In the genomic region with DNA sequence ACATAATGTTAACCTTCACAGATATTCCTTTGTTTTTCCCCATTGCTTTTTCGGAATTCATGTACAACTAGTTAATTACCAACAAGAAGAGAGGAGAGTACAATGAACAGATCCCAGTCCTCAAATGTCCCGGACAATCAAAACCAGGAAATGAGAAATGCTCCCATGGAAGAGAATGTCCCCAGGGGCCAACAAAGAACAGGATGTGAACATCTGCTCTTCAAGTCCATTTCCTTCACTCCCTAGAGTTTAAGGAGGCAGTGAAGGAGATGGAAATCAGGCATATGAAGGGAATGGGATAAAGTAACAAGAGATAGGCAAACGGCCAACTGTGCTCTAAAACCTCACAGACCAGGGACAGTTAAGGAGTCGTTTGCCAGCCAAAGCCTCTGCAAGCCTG, we compare ENCODE assay signal across 12 mouse cellular contexts. TPM values are rescaled to one million over a fixed set of nuclear protein-coding genes. Genes with fewer than 3 reads are reported as not detected.
DNase-seq lines count a peak whose midpoint lies in the region; ATAC-seq lines count a peak whose summit lies in the region.
"Had no signal": no experiment of that assay in that cellular context is flagged by ENCODE, and none has a peak within 500 bp of the region (broad histone marks: within the 10 kb centered on the region; RNA-seq: fewer than 3 reads in every experiment).

No protein-coding gene starts in this region.

- no peak for ATAC-seq in heart, embryonic 12.5 days (ENCODE audit: insufficient number of reproducible peaks, low FRiP score)
- no peak for ATAC-seq in heart, embryonic 13.5 days (ENCODE audit: extremely low read depth, insufficient number of reproducible peaks, low FRiP score, low TSS enrichment)
- ATAC-seq in forebrain, embryonic 14.5 days = no peak
- ATAC-seq: liver, postnatal 0 days had no signal

- no peak overlapping the region for H3K4me3 ChIP-seq in heart, embryonic 12.5 days
- H3K4me3 ChIP-seq in heart, embryonic 13.5 days = no peak overlapping the region
- no peak overlapping the region for H3K4me3 ChIP-seq in forebrain, embryonic 14.5 days (ENCODE audit: low read depth, low read length)
- H3K4me3 ChIP-seq: embryonic facial prominence, embryonic 15.5 days had no signal

- H3K9me3 ChIP-seq in heart, embryonic 12.5 days (replicated peaks) = no peaks in the 10 kb centered on the region
- no peaks in the 10 kb centered on the region for H3K9me3 ChIP-seq in heart, embryonic 13.5 days
- no peaks in the 10 kb centered on the region for H3K9me3 ChIP-seq in forebrain, embryonic 14.5 days (replicated peaks; ENCODE audit: control insufficient read depth, low read length)
- H3K9me3 ChIP-seq: embryonic facial prominence, embryonic 15.5 days had no signal

- no peaks in the 10 kb centered on the region for H3K36me3 ChIP-seq in heart, embryonic 12.5 days
- H3K36me3 ChIP-seq in heart, embryonic 13.5 days = no peaks in the 10 kb centered on the region
- H3K36me3 ChIP-seq in forebrain, embryonic 14.5 days (ENCODE audit: control insufficient read depth, insufficient read depth, low read length) = no peaks in the 10 kb centered on the region
- H3K36me3 ChIP-seq: embryonic facial prominence, embryonic 15.5 days had no signal

- H3K4me1 ChIP-seq in heart, embryonic 12.5 days (replicated peaks) = peaks cover 30% of the 10 kb centered on the region
- peaks cover 35% of the 10 kb centered on the region for H3K4me1 ChIP-seq in heart, embryonic 13.5 days
- H3K4me1 ChIP-seq in forebrain, embryonic 14.5 days (ENCODE audit: control insufficient read depth, insufficient read depth, low read length) = peaks cover 5% of the 10 kb centered on the region; the same call in 1 of the 2 replicates

- H3K9ac ChIP-seq in heart, embryonic 12.5 days = no peak overlapping the region
- no peak overlapping the region for H3K9ac ChIP-seq in heart, embryonic 13.5 days
- H3K9ac ChIP-seq in forebrain, embryonic 14.5 days (ENCODE audit: low read length) = no peak overlapping the region
- H3K9ac ChIP-seq: embryonic facial prominence, embryonic 15.5 days; liver, postnatal 0 days had no signal

- no peak overlapping the region for H3K4me2 ChIP-seq in heart, embryonic 12.5 days
- 0 out of 2 replicates have a peak overlapping the region, but pooled peaks have one; percentile 13 for H3K4me2 ChIP-seq in heart, embryonic 13.5 days
- no peak overlapping the region for H3K4me2 ChIP-seq in forebrain, embryonic 14.5 days (ENCODE audit: low read length)
- H3K4me2 ChIP-seq: embryonic facial prominence, embryonic 15.5 days had no signal

- H3K27me3 ChIP-seq in heart, embryonic 12.5 days (replicated peaks) = no peaks in the 10 kb centered on the region
- no peaks in the 10 kb centered on the region for H3K27me3 ChIP-seq in heart, embryonic 13.5 days (replicated peaks)
- H3K27me3 ChIP-seq in forebrain, embryonic 14.5 days (replicated peaks; ENCODE audit: control insufficient read depth, insufficient read depth, low read length) = no peaks in the 10 kb centered on the region
- H3K27me3 ChIP-seq: embryonic facial prominence, embryonic 15.5 days had no signal

- 23% methylated on average over 4 of the region's 4 CpGs for WGBS in heart, embryonic 12.5 days
- 31% methylated on average over 4 of the region's 4 CpGs for WGBS in heart, embryonic 13.5 days
- 49% methylated on average over 4 of the region's 4 CpGs for WGBS in forebrain, embryonic 14.5 days

- peak; percentile 68 to 73 for DNase-seq in heart, adult 18-20 months
- peak; percentile 95 for DNase-seq in Muller cell, postnatal 12 days (ENCODE audit: inconsistent ontology term)
- peak; percentile 30 to 58 for DNase-seq in kidney, postnatal 36 days
- DNase-seq in urinary bladder, adult 2 months (ENCODE audit: low spot score) = no peak
- DNase-seq in cerebellum, postnatal 4 days (ENCODE audit: low spot score in 2 of 2) = no peak
- DNase-seq in forebrain, embryonic 14.5 days (ENCODE audit: low spot score) = no peak
- DNase-seq: adrenal gland, postnatal 10 days; liver, postnatal 0 days; right cerebral cortex, adult 18-20 months had no signal

- no peak overlapping the region for H3K27ac ChIP-seq in heart, embryonic 12.5 days (ENCODE audit: poor library complexity, severe bottlenecking)
- 0 out of 2 replicates have a peak overlapping the region, but pooled peaks have one; percentile 45 for H3K27ac ChIP-seq in heart, embryonic 13.5 days (replicated peaks)
- no peak overlapping the region for H3K27ac ChIP-seq in forebrain, embryonic 14.5 days (ENCODE audit: low read depth, low read length)
- H3K27ac ChIP-seq: embryonic facial prominence, embryonic 15.5 days had no signal

RNA-seq across cellular contexts. Expression of a gene that starts 53.3 kb away (rescaled TPM):
- total RNA-seq in heart, adult 18-20 months (2021) = 10 to 100 TPM; 33.5 to 36.7 TPM
- 14.4 and 21.0 TPM in 2 replicates for polyA plus RNA-seq in heart, embryonic 12.5 days (2016; fragmentation: Nextera tagmentation; extraction: Ambion mirVana)
- polyA plus RNA-seq in heart, embryonic 13.5 days (2015; fragmentation: Nextera tagmentation; extraction: Ambion mirVana) = 16.7 and 17.3 TPM in 2 replicates
- 30.6 and 32.3 TPM in 2 replicates for polyA plus RNA-seq in urinary bladder, adult 2 months (2012; rRNA removed)
- 93.5 and 98.9 TPM in 2 replicates for polyA plus RNA-seq in forebrain, embryonic 14.5 days (2014; fragmentation: Nextera tagmentation; extraction: Ambion mirVana)

Comparison
In these comparisons a context has a peak if more than half of its experiments do, and no peak if none do; other contexts are left out.
1. DNase-seq: peak in heart, adult 18-20 months (2 of 2), Muller cell, postnatal 12 days (single experiment) and kidney, postnatal 36 days (2 of 2); none in urinary bladder, adult 2 months (single experiment), cerebellum, postnatal 4 days (0 of 2) and forebrain, embryonic 14.5 days (single experiment).